Mouse (Mus musculus): ENCODE results near the gene Robo1. TPM values are rescaled to one million over a fixed set of nuclear protein-coding genes. Genes with fewer than 3 reads are reported as not detected.

Gene Robo1
- polyA plus RNA-seq, 1 experiment from 2014 or later: 20.6 TPM

GRCm38 (mm10) chr16:73030999-73031398, 722.9 kb downstream of the Robo1 start:
- H3K27me3 ChIP-seq (ENCODE audit: control insufficient read depth, insufficient read depth, low read length): no peaks in the 10 kb centered on the region
- no peak overlapping the region for H3K27ac ChIP-seq (ENCODE audit: low read depth, low read length)
- WGBS (ENCODE audit: insufficient replicate concordance): 69% methylated on average over 4 of the region's 4 CpGs
- H3K36me3 ChIP-seq (ENCODE audit: control insufficient read depth, insufficient read depth, low read length): no peaks in the 10 kb centered on the region
- H3K9me3 ChIP-seq (replicated peaks; ENCODE audit: control insufficient read depth, low read length): no peaks in the 10 kb centered on the region
- no peaks in the 10 kb centered on the region for H3K4me1 ChIP-seq (ENCODE audit: control insufficient read depth, insufficient read depth, low read length)
- ATAC-seq (replicated peaks; ENCODE audit: insufficient number of reproducible peaks, low FRiP score, low TSS enrichment): no peak
- H3K4me3 ChIP-seq (ENCODE audit: low read depth, low read length): no peak overlapping the region
- H3K9ac ChIP-seq (ENCODE audit: low read depth, low read length): no peak overlapping the region
- no peak overlapping the region for H3K4me2 ChIP-seq

GRCm38 (mm10) chr16:73035210-73035985, 727.3 kb downstream of the Robo1 start:
- Histone ChIP-seq H3K4me2 (no peak overlapping the region), H3K36me3 (ENCODE audit: control insufficient read depth, insufficient read depth, low read length) (no peaks in the 10 kb centered on the region), H3K9ac (ENCODE audit: low read depth, low read length) (no peak overlapping the region), H3K9me3 (replicated peaks; ENCODE audit: control insufficient read depth, low read length) (no peaks in the 10 kb centered on the region), H3K27ac (ENCODE audit: low read depth, low read length) (no peak overlapping the region), H3K27me3 (ENCODE audit: control insufficient read depth, insufficient read depth, low read length) (no peaks in the 10 kb centered on the region), H3K4me1 (ENCODE audit: control insufficient read depth, insufficient read depth, low read length) (no peaks in the 10 kb centered on the region), H3K4me3 (ENCODE audit: low read depth, low read length) (no peak overlapping the region)
- no peak for ATAC-seq (replicated peaks; ENCODE audit: insufficient number of reproducible peaks, low FRiP score, low TSS enrichment)
- 86% methylated on average over 20 of the region's 20 CpGs for WGBS (ENCODE audit: insufficient replicate concordance)

GRCm38 (mm10) chr16:73038552-73038951, 730.4 kb downstream of the Robo1 start:
- WGBS (ENCODE audit: insufficient replicate concordance): 60% methylated on average over 7 of the region's 7 CpGs
- H3K36me3 ChIP-seq (ENCODE audit: control insufficient read depth, insufficient read depth, low read length): peaks cover 6% of the 10 kb centered on the region; the same call in 1 of the 2 replicates
- H3K4me2 ChIP-seq: no peak overlapping the region
- H3K9me3 ChIP-seq (replicated peaks; ENCODE audit: control insufficient read depth, low read length): 0 out of 2 replicates have a peak, but pooled peaks cover 3% of the 10 kb centered on the region
- H3K27ac ChIP-seq (ENCODE audit: low read depth, low read length): no peak overlapping the region
- H3K9ac ChIP-seq (ENCODE audit: low read depth, low read length): no peak overlapping the region
- H3K4me1 ChIP-seq (ENCODE audit: control insufficient read depth, insufficient read depth, low read length): no peaks in the 10 kb centered on the region
- H3K27me3 ChIP-seq (ENCODE audit: control insufficient read depth, insufficient read depth, low read length): no peaks in the 10 kb centered on the region
- ATAC-seq (replicated peaks; ENCODE audit: insufficient number of reproducible peaks, low FRiP score, low TSS enrichment): no peak
- no peak overlapping the region for H3K4me3 ChIP-seq (ENCODE audit: low read depth, low read length)

- Histone ChIP-seq H3K9ac (ENCODE audit: low read depth, low read length) (no peak overlapping the region), H3K4me3 (ENCODE audit: low read depth, low read length) (no peak overlapping the region), H3K4me1 (ENCODE audit: control insufficient read depth, insufficient read depth, low read length) (no peaks in the 10 kb centered on the region), H3K27me3 (ENCODE audit: control insufficient read depth, insufficient read depth, low read length) (no peaks in the 10 kb centered on the region), H3K4me2 (no peak overlapping the region), H3K27ac (ENCODE audit: low read depth, low read length) (no peak overlapping the region), H3K9me3 (replicated peaks; ENCODE audit: control insufficient read depth, low read length) (no peaks in the 10 kb centered on the region), H3K36me3 (ENCODE audit: control insufficient read depth, insufficient read depth, low read length) (no peaks in the 10 kb centered on the region)
- no peak for ATAC-seq (replicated peaks; ENCODE audit: insufficient number of reproducible peaks, low FRiP score, low TSS enrichment)
- 87% methylated on average over 3 of the region's 3 CpGs for WGBS (ENCODE audit: insufficient replicate concordance)
Measured at GRCm38 (mm10) chr16:73062461-73062860, 754.4 kb downstream of the Robo1 start.

GRCm38 (mm10) chr16:73067782-73068181, 759.7 kb downstream of the Robo1 start:
- WGBS (ENCODE audit: insufficient replicate concordance): 82% methylated on average over 7 of the region's 7 CpGs
- no peak overlapping the region for H3K4me2 ChIP-seq
- H3K27ac ChIP-seq (ENCODE audit: low read depth, low read length): no peak overlapping the region

GRCm38 (mm10) chr16:73072047-73072446, 763.9 kb downstream of the Robo1 start:
- Histone ChIP-seq H3K4me1 (ENCODE audit: control insufficient read depth, insufficient read depth, low read length) (no peaks in the 10 kb centered on the region), H3K9ac (ENCODE audit: low read depth, low read length) (no peak overlapping the region), H3K4me2 (no peak overlapping the region), H3K9me3 (replicated peaks; ENCODE audit: control insufficient read depth, low read length) (no peaks in the 10 kb centered on the region), H3K27ac (ENCODE audit: low read depth, low read length) (no peak overlapping the region), H3K27me3 (ENCODE audit: control insufficient read depth, insufficient read depth, low read length) (no peaks in the 10 kb centered on the region), H3K4me3 (ENCODE audit: low read depth, low read length) (no peak overlapping the region), H3K36me3 (ENCODE audit: control insufficient read depth, insufficient read depth, low read length) (no peaks in the 10 kb centered on the region)
- ATAC-seq (replicated peaks; ENCODE audit: insufficient number of reproducible peaks, low FRiP score, low TSS enrichment): no peak
- WGBS (ENCODE audit: insufficient replicate concordance): 88% methylated on average over 3 of the region's 3 CpGs

More at GRCm38 (mm10) chr16:73067782-73068181, 759.7 kb downstream of the Robo1 start:
- Histone ChIP-seq H3K9ac (ENCODE audit: low read depth, low read length) (no peak overlapping the region), H3K27me3 (ENCODE audit: control insufficient read depth, insufficient read depth, low read length) (no peaks in the 10 kb centered on the region), H3K4me1 (ENCODE audit: control insufficient read depth, insufficient read depth, low read length) (no peaks in the 10 kb centered on the region), H3K9me3 (replicated peaks; ENCODE audit: control insufficient read depth, low read length) (no peaks in the 10 kb centered on the region), H3K36me3 (ENCODE audit: control insufficient read depth, insufficient read depth, low read length) (no peaks in the 10 kb centered on the region), H3K4me3 (ENCODE audit: low read depth, low read length) (no peak overlapping the region)
- no peak for ATAC-seq (replicated peaks; ENCODE audit: insufficient number of reproducible peaks, low FRiP score, low TSS enrichment)

- Histone ChIP-seq H3K36me3 (ENCODE audit: control insufficient read depth, insufficient read depth, low read length) (no peaks in the 10 kb centered on the region), H3K4me3 (ENCODE audit: low read depth, low read length) (no peak overlapping the region), H3K4me2 (no peak overlapping the region), H3K9me3 (replicated peaks; ENCODE audit: control insufficient read depth, low read length) (no peaks in the 10 kb centered on the region), H3K4me1 (ENCODE audit: control insufficient read depth, insufficient read depth, low read length) (no peaks in the 10 kb centered on the region), H3K27ac (ENCODE audit: low read depth, low read length) (no peak overlapping the region), H3K27me3 (ENCODE audit: control insufficient read depth, insufficient read depth, low read length) (no peaks in the 10 kb centered on the region), H3K9ac (ENCODE audit: low read depth, low read length) (no peak overlapping the region)
- ATAC-seq (replicated peaks; ENCODE audit: insufficient number of reproducible peaks, low FRiP score, low TSS enrichment): no peak
- WGBS (ENCODE audit: insufficient replicate concordance): 94% methylated on average over 6 of the region's 6 CpGs
Measured at GRCm38 (mm10) chr16:73072883-73073282, 764.8 kb downstream of the Robo1 start.

- Histone ChIP-seq H3K27ac (ENCODE audit: low read depth, low read length) (no peak overlapping the region), H3K4me2 (no peak overlapping the region), H3K4me3 (ENCODE audit: low read depth, low read length) (no peak overlapping the region), H3K27me3 (ENCODE audit: control insufficient read depth, insufficient read depth, low read length) (no peaks in the 10 kb centered on the region), H3K36me3 (ENCODE audit: control insufficient read depth, insufficient read depth, low read length) (no peaks in the 10 kb centered on the region), H3K4me1 (ENCODE audit: control insufficient read depth, insufficient read depth, low read length) (no peaks in the 10 kb centered on the region), H3K9me3 (replicated peaks; ENCODE audit: control insufficient read depth, low read length) (no peaks in the 10 kb centered on the region), H3K9ac (ENCODE audit: low read depth, low read length) (no peak overlapping the region)
- 72% methylated on average over 4 of the region's 4 CpGs for WGBS (ENCODE audit: insufficient replicate concordance)
- ATAC-seq (replicated peaks; ENCODE audit: insufficient number of reproducible peaks, low FRiP score, low TSS enrichment): no peak
Measured at GRCm38 (mm10) chr16:73082420-73082819, 774.3 kb downstream of the Robo1 start.

GRCm38 (mm10) chr16:73083077-73083476, 775.0 kb downstream of the Robo1 start:
- no peak overlapping the region for H3K4me3 ChIP-seq (ENCODE audit: low read depth, low read length)
- H3K36me3 ChIP-seq (ENCODE audit: control insufficient read depth, insufficient read depth, low read length): no peaks in the 10 kb centered on the region
- no peaks in the 10 kb centered on the region for H3K27me3 ChIP-seq (ENCODE audit: control insufficient read depth, insufficient read depth, low read length)
- no peak overlapping the region for H3K27ac ChIP-seq (ENCODE audit: low read depth, low read length)
- ATAC-seq (replicated peaks; ENCODE audit: insufficient number of reproducible peaks, low FRiP score, low TSS enrichment): no peak
- H3K4me2 ChIP-seq: no peak overlapping the region
- H3K4me1 ChIP-seq (ENCODE audit: control insufficient read depth, insufficient read depth, low read length): no peaks in the 10 kb centered on the region
- WGBS (ENCODE audit: insufficient replicate concordance): 76% methylated on average over 2 of the region's 2 CpGs
- H3K9me3 ChIP-seq (replicated peaks; ENCODE audit: control insufficient read depth, low read length): no peaks in the 10 kb centered on the region
- no peak overlapping the region for H3K9ac ChIP-seq (ENCODE audit: low read depth, low read length)

Measured in heart, embryonic 11.5 days (tissue).